Mouse (Mus musculus): Measurements from ENCODE around the gene Arfgef2. TPM values are rescaled to one million over a fixed set of nuclear protein-coding genes. Genes with fewer than 3 reads are reported as not detected.
A peak's percentile ranks its signal among the peaks of the same experiment; 100 is the strongest.

Gene Arfgef2
- polyA plus RNA-seq, 1 experiment from 2014 or later, result 4.0 TPM

DNA sequence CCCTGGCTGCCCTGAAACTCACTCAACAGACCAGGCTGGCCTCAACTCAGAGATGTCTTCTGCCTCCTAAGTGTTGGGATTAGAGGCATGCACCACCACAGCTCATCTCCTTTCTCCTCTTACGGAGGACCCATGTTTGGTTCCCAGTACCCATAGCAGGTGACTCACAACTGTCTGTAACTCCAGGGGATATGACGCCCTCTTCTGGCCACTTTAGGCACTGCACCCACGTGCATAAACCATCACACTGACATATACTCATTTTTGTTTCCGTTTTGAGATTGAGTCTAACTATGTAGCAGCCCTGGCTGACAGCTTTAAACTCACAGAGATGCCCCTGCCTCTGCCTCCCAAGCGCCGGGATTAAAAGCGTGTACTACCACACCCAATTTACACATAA, 46.9 kb downstream of the Arfgef2 start:
- Histone ChIP-seq H3K9me3 (replicated peaks; ENCODE audit: control insufficient read depth, low read length) (no peaks in the 10 kb centered on the region; the same call in 1 of the 2 replicates), H3K27me3 (ENCODE audit: control insufficient read depth, insufficient read depth, low read length) (no peaks in the 10 kb centered on the region), H3K36me3 (replicated peaks; ENCODE audit: control insufficient read depth, insufficient read depth, low read depth, low read length) (peaks cover 8% of the 10 kb centered on the region), H3K4me1 (ENCODE audit: control insufficient read depth, insufficient read depth, low read length) (no peaks in the 10 kb centered on the region), H3K4me3 (ENCODE audit: low read depth, low read length) (no peak overlapping the region), H3K27ac (replicated peaks; ENCODE audit: low read depth, low read length) (no peak overlapping the region), H3K9ac (replicated peaks; ENCODE audit: low read length) (no peak overlapping the region), H3K4me2 (ENCODE audit: low read depth, low read length) (no peak overlapping the region)
- no peak for ATAC-seq (replicated peaks; ENCODE audit: insufficient number of reproducible peaks, low FRiP score, low TSS enrichment, low read depth)
- DNase-seq (ENCODE audit: low spot score), result no peak
- 94% methylated on average over 7 of the region's 7 CpGs for WGBS

DNA sequence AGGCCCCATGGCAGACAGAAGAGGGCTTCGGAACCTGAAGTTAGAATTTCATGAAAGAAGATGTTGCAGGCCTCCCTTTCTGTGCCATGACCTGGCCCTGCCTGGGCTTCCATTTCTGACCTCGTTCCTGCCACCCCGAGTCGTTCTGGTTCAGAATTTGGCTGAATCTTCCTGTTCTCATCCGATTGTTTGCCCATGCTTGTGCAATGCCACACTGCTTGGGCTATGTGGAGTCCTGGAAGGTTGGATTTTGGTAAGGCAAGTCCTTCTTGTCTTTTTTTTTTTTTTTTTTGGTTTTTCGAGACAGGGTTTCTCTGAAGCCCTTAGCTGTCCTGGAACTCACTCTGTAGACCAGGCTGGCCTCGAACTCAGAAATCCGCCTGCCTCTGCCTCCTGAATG, 50.4 kb downstream of the Arfgef2 start:
- Histone ChIP-seq H3K27ac (replicated peaks; ENCODE audit: low read depth, low read length) (no peak overlapping the region), H3K9ac (replicated peaks; ENCODE audit: low read length) (no peak overlapping the region), H3K27me3 (ENCODE audit: control insufficient read depth, insufficient read depth, low read length) (no peaks in the 10 kb centered on the region), H3K36me3 (replicated peaks; ENCODE audit: control insufficient read depth, insufficient read depth, low read depth, low read length) (peaks cover 8% of the 10 kb centered on the region), H3K4me1 (ENCODE audit: control insufficient read depth, insufficient read depth, low read length) (no peaks in the 10 kb centered on the region), H3K4me2 (ENCODE audit: low read depth, low read length) (no peak overlapping the region), H3K9me3 (replicated peaks; ENCODE audit: control insufficient read depth, low read length) (no peaks in the 10 kb centered on the region; the same call in 1 of the 2 replicates), H3K4me3 (ENCODE audit: low read depth, low read length) (no peak overlapping the region)
- DNase-seq (ENCODE audit: low spot score) (no peak), ATAC-seq (replicated peaks; ENCODE audit: insufficient number of reproducible peaks, low FRiP score, low TSS enrichment, low read depth) (no peak)
- WGBS, result 94% methylated on average over 8 of the region's 8 CpGs

DNA sequence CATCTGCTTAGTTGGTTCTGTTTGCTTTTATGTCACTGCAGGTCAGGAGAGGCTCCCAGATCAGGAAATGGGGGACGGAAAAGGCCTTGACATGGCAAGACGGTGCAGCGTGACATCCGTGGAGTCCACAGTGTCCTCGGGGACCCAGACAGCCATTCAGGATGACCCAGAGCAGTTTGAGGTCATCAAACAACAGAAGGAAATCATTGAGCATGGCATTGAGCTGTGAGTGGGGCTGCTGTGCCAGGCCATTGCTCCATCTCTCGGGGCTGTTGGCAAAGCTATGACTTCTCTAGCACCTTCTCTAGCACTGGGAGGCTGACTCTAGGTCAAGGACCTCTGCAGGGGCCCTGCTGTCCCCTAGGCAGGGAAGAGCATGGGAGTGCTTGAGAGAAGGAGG, 51.0 kb downstream of the Arfgef2 start:
- Histone ChIP-seq H3K4me1 (ENCODE audit: control insufficient read depth, insufficient read depth, low read length) (no peaks in the 10 kb centered on the region), H3K4me2 (ENCODE audit: low read depth, low read length) (no peak overlapping the region), H3K27me3 (ENCODE audit: control insufficient read depth, insufficient read depth, low read length) (no peaks in the 10 kb centered on the region), H3K4me3 (ENCODE audit: low read depth, low read length) (no peak overlapping the region), H3K9me3 (replicated peaks; ENCODE audit: control insufficient read depth, low read length) (no peaks in the 10 kb centered on the region; the same call in 1 of the 2 replicates), H3K36me3 (replicated peaks; ENCODE audit: control insufficient read depth, insufficient read depth, low read depth, low read length) (peaks cover 8% of the 10 kb centered on the region), H3K9ac (replicated peaks; ENCODE audit: low read length) (no peak overlapping the region), H3K27ac (replicated peaks; ENCODE audit: low read depth, low read length) (no peak overlapping the region)
- WGBS, result 67% methylated on average over 6 of the region's 6 CpGs
- DNase-seq (ENCODE audit: low spot score), result no peak
- no peak for ATAC-seq (replicated peaks; ENCODE audit: insufficient number of reproducible peaks, low FRiP score, low TSS enrichment, low read depth)

DNA sequence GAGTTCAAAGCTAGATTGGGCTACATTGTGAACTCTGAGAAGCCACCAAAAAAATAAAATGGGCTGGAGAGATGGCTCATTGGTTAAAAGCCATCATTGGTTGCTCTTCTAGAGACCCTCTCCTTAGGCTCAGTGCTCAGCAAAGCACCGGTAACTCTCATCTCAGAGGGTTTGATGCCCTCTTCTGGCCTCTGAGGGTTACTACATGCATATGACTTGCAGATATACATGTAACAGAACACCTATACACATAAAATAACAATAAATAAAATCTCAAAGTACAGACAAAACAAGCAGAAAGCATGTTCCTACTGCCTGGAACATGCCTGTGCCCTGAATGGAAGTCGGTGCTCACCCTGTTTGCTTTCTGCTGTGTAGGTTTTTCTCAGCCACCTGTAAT, 51.7 kb downstream of the Arfgef2 start:
- no peaks in the 10 kb centered on the region for H3K4me1 ChIP-seq (ENCODE audit: control insufficient read depth, insufficient read depth, low read length)
- H3K4me3 ChIP-seq (ENCODE audit: low read depth, low read length), result no peak overlapping the region
- no peaks in the 10 kb centered on the region; the same call in 1 of the 2 replicates for H3K9me3 ChIP-seq (replicated peaks; ENCODE audit: control insufficient read depth, low read length)
- ATAC-seq (replicated peaks; ENCODE audit: insufficient number of reproducible peaks, low FRiP score, low TSS enrichment, low read depth) (no peak), DNase-seq (ENCODE audit: low spot score) (peak; percentile 36)
- H3K4me2 ChIP-seq (ENCODE audit: low read depth, low read length), result no peak overlapping the region
- H3K27me3 ChIP-seq (ENCODE audit: control insufficient read depth, insufficient read depth, low read length), result no peaks in the 10 kb centered on the region
- WGBS, result 83% methylated on average over 2 of the region's 2 CpGs
- H3K9ac ChIP-seq (replicated peaks; ENCODE audit: low read length), result no peak overlapping the region
- peaks cover 3% of the 10 kb centered on the region for H3K36me3 ChIP-seq (replicated peaks; ENCODE audit: control insufficient read depth, insufficient read depth, low read depth, low read length)
- H3K27ac ChIP-seq (replicated peaks; ENCODE audit: low read depth, low read length), result no peak overlapping the region

DNA sequence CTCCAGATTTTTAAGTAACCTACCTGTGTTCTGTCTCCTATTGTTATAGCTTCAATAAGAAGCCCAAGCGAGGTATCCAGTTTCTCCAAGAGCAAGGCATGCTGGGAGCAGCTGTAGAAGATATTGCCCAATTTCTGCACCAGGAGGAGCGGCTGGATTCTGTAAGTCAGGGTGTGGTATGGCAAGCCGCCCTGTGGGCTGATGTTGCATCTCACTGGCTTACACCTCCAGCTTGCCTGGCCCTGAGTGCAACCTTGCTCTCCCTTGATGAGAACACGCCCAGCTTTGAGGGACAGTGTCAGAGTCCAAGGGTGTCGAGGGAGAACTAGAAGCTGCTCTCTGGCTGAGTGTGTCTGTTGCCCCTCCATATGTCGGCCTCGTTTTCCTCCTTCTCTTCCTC, 53.8 kb downstream of the Arfgef2 start:
- Histone ChIP-seq H3K4me1 (ENCODE audit: control insufficient read depth, insufficient read depth, low read length) (no peaks in the 10 kb centered on the region), H3K36me3 (replicated peaks; ENCODE audit: control insufficient read depth, insufficient read depth, low read depth, low read length) (no peaks in the 10 kb centered on the region; the same call in none of the 2 replicates), H3K27ac (replicated peaks; ENCODE audit: low read depth, low read length) (no peak overlapping the region), H3K9me3 (replicated peaks; ENCODE audit: control insufficient read depth, low read length) (no peaks in the 10 kb centered on the region; the same call in 1 of the 2 replicates), H3K4me3 (ENCODE audit: low read depth, low read length) (no peak overlapping the region), H3K9ac (replicated peaks; ENCODE audit: low read length) (no peak overlapping the region), H3K4me2 (ENCODE audit: low read depth, low read length) (no peak overlapping the region), H3K27me3 (ENCODE audit: control insufficient read depth, insufficient read depth, low read length) (no peaks in the 10 kb centered on the region)
- no peak for DNase-seq (ENCODE audit: low spot score)
- ATAC-seq (replicated peaks; ENCODE audit: insufficient number of reproducible peaks, low FRiP score, low TSS enrichment, low read depth), result no peak; the same call in 1 of the 2 replicates
- WGBS, result 82% methylated on average over 7 of the region's 7 CpGs

DNA sequence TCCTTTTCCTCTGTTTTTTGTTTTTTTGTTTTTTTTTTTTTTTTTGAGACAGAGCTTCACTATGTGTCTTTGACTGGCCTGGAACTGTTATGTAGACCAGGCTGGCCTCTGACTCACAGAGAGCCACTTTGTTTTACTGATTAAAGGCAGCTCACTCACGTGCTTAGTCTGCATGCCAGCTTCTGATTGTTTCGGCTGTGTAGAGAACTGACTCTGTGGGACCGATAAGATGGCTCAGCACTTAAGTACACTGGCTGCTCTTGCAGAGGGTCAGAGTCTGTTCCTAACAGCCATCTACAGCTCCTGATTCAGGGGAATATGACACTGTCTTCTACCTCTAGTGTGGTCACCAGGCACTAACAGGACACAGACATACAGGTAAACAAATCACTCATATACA, 57.1 kb downstream of the Arfgef2 start:
- no peaks in the 10 kb centered on the region for H3K27me3 ChIP-seq (ENCODE audit: control insufficient read depth, insufficient read depth, low read length)
- DNase-seq (ENCODE audit: low spot score) (no peak), ATAC-seq (replicated peaks; ENCODE audit: insufficient number of reproducible peaks, low FRiP score, low TSS enrichment, low read depth) (no peak)
- H3K36me3 ChIP-seq (replicated peaks; ENCODE audit: control insufficient read depth, insufficient read depth, low read depth, low read length), result no peaks in the 10 kb centered on the region; the same call in 1 of the 2 replicates
- H3K27ac ChIP-seq (replicated peaks; ENCODE audit: low read depth, low read length), result no peak overlapping the region
- no peak overlapping the region for H3K9ac ChIP-seq (replicated peaks; ENCODE audit: low read length)
- H3K4me1 ChIP-seq (ENCODE audit: control insufficient read depth, insufficient read depth, low read length), result no peaks in the 10 kb centered on the region
- WGBS, result 55% methylated on average over 3 of the region's 3 CpGs
- no peaks in the 10 kb centered on the region for H3K9me3 ChIP-seq (replicated peaks; ENCODE audit: control insufficient read depth, low read length)
- no peak overlapping the region for H3K4me3 ChIP-seq (ENCODE audit: low read depth, low read length)
- H3K4me2 ChIP-seq (ENCODE audit: low read depth, low read length), result no peak overlapping the region

DNA sequence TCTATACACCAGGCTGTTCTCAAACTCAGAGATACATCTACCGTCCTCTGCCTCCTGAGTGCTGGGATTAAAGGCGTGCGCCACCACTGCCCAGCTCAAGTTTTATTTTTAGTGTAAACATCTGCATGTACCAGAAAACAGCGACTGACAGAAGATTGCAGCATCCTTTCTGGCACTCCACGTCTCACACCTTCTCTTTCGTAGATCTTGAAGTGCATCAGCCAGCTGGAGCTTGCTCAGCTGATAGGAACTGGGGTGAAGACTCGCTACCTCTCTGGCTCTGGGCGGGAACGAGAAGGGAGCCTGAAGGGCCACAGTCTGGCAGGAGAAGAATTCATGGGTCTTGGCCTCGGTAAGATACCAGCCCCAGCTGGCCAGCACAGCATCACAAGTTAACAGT, 60.1 kb downstream of the Arfgef2 start:
- Histone ChIP-seq H3K9me3 (replicated peaks; ENCODE audit: control insufficient read depth, low read length) (no peaks in the 10 kb centered on the region), H3K4me3 (ENCODE audit: low read depth, low read length) (no peak overlapping the region), H3K4me2 (ENCODE audit: low read depth, low read length) (no peak overlapping the region), H3K27me3 (ENCODE audit: control insufficient read depth, insufficient read depth, low read length) (no peaks in the 10 kb centered on the region), H3K36me3 (replicated peaks; ENCODE audit: control insufficient read depth, insufficient read depth, low read depth, low read length) (peaks cover 5% of the 10 kb centered on the region), H3K9ac (replicated peaks; ENCODE audit: low read length) (no peak overlapping the region), H3K4me1 (ENCODE audit: control insufficient read depth, insufficient read depth, low read length) (no peaks in the 10 kb centered on the region), H3K27ac (replicated peaks; ENCODE audit: low read depth, low read length) (no peak overlapping the region)
- 90% methylated on average over 10 of the region's 10 CpGs for WGBS
- DNase-seq (ENCODE audit: low spot score) (no peak), ATAC-seq (replicated peaks; ENCODE audit: insufficient number of reproducible peaks, low FRiP score, low TSS enrichment, low read depth) (no peak)

DNA sequence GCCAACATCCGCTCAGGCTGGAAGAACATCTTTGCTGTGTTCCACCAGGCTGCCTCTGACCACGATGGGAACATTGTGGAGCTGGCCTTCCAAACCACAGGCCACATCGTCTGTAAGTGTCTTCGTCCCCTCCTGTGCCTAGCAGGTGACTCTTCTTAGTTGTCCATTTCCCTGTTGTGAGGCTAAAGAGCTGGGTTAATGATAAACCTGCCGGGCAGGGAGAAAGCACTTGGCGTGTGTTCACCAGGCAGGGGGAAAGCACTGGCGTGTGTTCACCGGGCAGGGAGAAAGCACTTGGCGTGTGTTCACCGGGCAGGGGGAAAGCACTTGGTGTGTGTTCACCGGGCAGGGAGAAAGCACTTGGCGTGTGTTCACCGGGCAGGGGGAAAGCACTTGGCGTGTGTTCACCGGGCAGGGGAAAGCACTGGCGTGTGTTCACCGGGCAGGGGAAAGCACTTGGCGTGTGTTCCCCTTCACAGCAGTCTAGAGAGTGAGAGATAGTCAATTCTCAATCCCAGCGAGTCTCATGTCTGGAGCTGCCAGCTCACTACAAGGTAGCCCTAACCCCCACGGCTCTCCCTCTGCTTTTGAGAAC, 65.0 kb downstream of the Arfgef2 start:
- H3K27me3 ChIP-seq (ENCODE audit: control insufficient read depth, insufficient read depth, low read length), result no peaks in the 10 kb centered on the region
- 93% methylated on average over 20 of the region's 20 CpGs for WGBS
- H3K9ac ChIP-seq (replicated peaks; ENCODE audit: low read length), result no peak overlapping the region
- no peaks in the 10 kb centered on the region for H3K4me1 ChIP-seq (ENCODE audit: control insufficient read depth, insufficient read depth, low read length)
- H3K4me3 ChIP-seq (ENCODE audit: low read depth, low read length), result no peak overlapping the region
- ATAC-seq (replicated peaks; ENCODE audit: insufficient number of reproducible peaks, low FRiP score, low TSS enrichment, low read depth) (no peak), DNase-seq (ENCODE audit: low spot score) (no peak)
- no peak overlapping the region for H3K4me2 ChIP-seq (ENCODE audit: low read depth, low read length)
- H3K36me3 ChIP-seq (replicated peaks; ENCODE audit: control insufficient read depth, insufficient read depth, low read depth, low read length), result peaks cover 5% of the 10 kb centered on the region
- no peaks in the 10 kb centered on the region for H3K9me3 ChIP-seq (replicated peaks; ENCODE audit: control insufficient read depth, low read length)
- no peak overlapping the region for H3K27ac ChIP-seq (replicated peaks; ENCODE audit: low read depth, low read length)
